Mouse (Mus musculus) thymus, postnatal 10 days (tissue): Measurements from ENCODE around the gene Memo1.
A peak's percentile ranks its signal among the peaks of the same experiment; 100 is the strongest.
"Not testable (repeated sequence)": the region's sequence is repeated elsewhere in the genome, so short reads cannot be mapped to it uniquely, and the experiment has no call there.

Experiments
- DNase-seq, 2 experiments: peaks; one replicate each; pipeline ENCODE4 v3.0.0; 2021; ENCODE audit warnings: low spot score in 2 of 2

Gene Memo1

DNA sequence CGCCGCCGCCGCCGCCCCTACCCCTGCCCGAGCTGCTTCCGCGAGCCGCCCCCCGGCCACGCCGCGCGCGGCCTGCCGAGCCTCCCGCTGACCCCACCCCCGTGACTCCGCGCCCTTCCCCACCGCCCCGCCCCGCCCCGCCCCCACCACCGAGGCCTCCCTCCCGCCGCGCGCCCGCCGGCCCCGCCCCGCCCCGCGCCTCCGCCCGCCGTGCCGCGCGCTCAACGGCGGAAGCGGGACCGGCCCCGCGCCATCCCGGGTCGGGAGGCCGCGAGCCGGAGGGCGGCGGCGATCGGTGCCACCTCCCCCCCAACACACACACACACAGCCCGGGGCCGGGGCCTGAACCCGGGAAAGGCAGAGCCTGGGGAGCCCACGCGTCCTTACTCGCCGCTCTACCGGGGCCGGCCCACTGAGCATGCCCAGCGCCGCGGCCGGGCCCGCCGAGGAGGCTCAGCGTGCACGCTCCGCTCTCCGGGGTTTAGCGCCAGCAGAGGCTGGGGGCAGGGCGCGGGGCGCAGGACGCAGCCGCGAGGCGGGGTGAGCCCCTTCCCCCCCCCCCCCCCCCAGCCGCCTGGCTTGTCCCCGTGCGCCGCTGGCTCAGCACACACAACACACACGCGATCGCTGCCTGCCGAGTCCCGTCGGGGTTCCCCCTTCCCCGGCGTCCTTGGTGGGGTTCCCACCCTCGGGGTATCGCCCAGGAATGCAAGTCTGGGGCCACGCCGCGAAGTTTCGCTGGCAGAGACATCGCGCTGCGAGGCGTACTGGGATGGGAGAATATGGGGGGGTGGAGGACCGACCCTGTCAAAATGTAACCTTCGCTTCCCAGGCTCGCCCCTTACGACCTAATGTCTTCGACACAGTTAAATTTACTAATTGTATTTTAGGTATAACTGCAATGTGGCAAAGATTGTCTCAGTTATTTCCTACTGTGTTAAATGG lies at the start of gene Memo1:
Memo1 (minus strand) TSS at position 496 of the 945 bp plus-strand sequence.
- DNase-seq = peak; percentile 80 to 81

DNA sequence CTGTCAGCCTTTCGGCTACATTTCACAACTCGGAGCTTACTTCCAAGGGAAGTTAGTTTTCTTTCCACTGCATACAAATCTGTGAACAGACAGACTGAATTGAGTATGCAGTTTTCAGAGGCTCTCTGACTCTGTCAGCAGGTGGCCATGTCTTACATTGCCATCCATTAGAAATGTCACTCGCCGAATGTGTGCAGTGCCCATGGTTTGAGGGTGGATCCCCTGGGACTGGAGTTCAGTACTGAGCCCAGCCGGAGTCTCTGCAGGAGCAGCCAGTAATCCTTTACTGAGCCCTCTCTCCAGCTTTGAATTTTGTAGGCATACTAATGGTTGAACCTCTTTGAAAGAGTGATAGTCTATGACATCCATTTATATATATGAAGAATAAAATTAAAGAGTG lies 45.8 kb upstream of the Memo1 start:
- no peak for DNase-seq

DNA sequence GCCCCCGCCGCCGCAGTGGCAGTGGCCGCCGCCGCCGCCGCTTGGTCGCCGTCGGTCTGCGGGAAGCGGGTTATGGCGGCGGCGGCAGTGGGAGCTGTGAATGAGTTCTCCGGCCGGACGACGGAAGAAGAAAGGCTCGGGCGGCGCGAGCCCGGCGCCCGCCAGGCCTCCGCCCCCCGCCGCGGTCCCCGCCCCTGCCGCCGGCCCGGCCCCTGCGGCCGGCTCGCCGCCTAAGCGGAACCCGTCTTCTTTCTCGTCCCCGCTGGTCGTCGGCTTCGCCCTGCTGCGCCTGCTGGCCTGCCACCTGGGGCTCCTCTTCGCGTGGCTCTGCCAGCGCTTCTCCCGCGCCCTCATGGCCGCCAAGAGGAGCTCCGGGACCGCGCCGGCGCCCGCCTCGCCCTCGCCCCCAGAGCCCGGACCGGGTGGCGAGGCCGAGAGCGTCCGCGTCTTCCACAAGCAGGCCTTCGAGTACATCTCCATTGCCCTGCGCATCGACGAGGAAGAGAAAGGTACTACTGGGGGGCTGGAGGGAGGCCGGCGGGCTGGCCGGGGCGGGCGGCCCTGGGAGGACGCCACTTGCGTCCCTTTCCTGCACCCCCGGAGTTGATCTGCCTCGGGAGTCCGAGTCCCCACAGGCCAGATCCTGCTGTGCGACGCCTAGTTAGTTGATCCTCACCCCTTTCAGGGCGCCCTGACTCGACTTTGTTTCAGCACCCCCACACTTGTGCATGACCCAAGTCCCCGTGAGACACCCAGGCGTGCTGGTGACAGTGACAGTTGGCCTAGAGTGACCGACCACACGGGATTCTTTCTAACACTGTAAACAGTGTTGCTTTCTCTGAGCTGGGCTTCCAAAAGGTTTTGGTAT lies 43.9 kb upstream of the Memo1 start, which contains the start of gene Spast:
Spast (plus strand) TSS at position 51 of the 868 bp plus-strand sequence.
- DNase-seq = peak; percentile 42 to 45

DNA sequence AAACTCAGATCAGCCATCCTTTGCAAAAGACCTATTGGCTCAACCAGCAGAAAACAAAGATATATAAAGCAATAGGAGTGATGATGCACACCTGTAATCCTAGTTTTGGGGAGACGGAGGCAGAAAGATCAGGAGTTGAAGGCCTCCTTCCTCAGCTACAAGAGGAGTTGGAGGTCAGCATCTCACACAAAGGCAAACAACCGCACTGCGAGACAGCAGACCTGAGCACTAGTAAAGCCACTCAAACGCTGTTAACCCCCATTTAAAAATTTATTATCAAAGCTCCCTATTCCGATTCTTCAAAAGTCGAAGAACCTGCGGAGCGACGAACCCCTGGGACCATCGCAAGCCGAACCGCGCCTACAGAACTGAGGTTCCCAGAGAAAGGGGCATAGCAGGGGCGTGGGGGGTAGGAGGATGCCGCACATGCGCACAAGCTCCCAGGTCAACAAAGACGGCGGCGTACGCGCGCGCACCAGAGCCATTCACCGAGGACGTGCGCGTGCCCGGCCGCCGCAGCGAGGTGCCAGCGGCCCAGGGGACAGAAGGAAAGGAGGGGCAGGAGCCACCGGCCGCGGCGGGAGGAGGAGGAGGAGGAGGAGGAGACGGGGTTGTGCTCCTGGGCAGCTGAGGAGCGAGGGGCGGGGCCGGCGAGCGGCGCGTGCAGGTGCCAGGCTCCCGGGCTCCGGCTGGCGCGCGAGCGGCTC lies 43.1 kb upstream of the Memo1 start:
- DNase-seq = peak; percentile 87 to 95

DNA sequence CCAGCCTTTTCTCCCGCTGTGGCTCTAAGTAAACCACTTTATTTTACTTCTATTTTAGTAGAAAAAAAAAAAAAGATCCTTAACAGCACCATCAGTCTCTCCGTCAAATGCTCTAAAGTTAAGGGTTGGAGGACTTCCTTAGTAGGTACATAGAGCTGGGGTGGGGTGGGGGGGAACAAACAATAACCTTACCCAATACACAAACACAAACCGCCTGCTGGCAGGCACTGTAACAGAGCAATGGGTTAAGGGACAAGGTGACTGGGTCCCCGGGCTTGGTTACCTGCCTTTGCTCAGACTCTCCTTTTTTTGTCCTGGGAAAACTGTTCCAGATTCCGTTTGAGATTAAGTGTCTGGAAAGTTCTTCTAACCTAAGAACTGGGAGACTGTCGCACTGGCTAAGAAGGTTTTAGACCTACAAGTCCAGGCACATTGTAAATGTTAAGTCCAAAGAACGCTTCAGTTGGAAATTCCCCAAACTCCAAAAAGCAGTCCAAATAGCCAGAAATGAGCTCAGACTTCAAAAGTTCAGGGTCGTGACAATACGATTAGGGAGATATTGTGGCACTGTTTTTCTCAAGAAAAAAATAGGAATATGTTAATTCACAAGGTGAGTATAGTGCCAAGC lies 35.8 kb upstream of the Memo1 start:
- DNase-seq = no peak

DNA sequence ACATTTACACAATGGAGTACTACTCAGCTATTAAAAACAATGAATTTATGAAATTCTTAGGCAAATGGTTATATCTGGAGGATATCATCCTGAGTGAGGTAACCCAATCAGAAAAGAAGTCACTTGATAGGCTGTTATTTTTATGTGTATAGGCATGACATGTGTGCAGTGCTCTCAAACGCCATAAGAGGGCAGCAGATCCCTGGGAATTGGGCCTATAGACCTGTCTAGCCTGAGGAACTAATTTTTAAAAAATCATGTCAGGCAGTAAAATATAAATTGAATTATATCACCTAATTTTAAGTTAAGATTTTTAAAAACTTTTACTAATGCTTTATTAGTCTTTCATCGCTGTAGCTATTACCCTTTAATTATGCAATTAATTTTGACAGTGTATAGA lies 32.8 kb upstream of the Memo1 start:
- peak; percentile 34 to 69 for DNase-seq

DNA sequence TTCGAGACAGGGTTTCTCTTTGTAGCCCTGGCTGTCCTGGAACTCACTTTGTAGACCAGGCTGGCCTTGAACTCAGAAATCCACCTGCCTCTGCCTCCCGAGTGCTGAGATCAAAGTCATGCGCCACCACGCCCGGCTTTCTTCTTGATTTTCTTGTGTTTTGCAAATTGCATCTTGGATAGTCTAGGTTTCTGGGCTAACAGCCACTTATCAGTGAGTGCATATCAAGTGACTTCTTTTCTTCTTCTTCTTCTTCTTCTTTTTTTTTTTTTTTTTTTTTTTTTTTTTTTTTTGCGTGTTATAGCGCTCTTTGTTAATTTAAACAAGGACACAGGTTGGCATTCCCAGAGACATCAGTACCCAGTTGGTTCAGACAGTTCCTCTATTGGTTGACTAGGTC lies 31.9 kb upstream of the Memo1 start:
- DNase-seq = not testable (repeated sequence)

DNA sequence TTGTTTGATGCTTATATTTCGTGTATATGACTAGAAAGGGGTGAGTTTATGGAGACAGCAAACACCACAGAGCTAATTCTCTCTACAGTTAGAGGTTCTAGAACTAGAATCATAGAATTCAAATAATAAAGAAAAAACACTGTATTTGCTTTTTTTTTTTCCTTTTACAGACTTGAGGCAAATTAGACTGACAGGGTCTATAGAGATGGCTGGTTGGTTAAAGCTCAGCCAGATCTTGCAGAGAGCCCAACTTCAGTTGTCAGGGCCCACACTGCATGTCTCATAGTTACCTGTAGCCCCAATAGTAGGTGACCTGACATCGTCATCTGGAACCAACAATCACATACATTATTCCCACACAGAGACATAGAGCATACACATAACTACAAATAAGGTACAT lies 28.5 kb upstream of the Memo1 start, which contains the start of gene Dpy30:
Dpy30 (minus strand) TSS at position 101 of the 400 bp plus-strand sequence.
- DNase-seq = no peak

DNA sequence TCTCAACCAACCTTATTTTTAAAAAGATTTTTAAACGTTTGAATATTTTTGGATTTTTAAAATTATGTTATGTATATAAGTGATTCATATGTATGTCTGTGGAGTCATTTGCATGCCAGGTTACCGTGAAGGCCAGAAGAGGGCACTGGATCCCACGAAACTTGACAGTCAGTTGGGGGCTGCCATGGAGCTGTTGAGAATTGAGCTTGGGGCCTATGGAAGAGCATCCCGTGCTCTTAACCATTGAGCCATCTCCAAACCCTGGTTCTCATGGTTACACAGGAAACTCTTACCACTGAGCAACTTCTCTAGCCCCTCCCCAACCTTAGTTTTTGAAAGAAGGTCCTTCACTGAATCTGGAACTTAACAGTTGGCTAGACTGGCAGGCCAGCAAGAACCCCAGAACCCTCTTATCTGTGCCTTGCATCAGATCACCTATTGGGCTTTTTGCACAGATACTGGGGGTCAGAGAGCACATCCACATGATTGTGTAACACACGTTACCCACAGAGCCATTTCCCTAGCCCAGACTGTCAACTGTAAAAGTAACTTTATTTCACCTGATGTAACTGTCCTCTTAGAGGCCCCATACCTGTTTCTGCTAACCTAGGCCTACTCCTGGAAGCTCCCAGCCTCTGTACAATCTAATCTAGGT lies 27.2 kb upstream of the Memo1 start:
- DNase-seq = peak in 1 of 2 experiments; percentile 24

DNA sequence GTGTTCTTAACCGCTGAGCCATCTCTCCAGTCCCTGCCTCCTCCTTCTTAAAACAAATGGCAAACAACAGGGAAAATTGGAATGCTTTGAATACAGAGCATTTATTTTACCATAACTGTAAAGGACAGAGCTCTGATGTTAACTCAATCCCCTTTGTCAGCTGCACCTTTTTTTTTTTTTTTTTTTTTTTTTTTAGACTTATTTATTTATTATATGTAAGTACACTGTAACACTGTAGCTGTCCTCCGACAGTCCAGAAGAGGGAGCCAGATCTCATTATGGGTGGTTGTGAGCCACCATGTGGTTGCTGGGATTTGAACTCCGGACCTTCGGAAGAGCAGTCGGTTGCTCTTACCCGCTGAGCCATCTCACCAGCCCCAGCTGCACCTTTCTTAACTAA lies 23.4 kb upstream of the Memo1 start:
- DNase-seq = no peak

DNA sequence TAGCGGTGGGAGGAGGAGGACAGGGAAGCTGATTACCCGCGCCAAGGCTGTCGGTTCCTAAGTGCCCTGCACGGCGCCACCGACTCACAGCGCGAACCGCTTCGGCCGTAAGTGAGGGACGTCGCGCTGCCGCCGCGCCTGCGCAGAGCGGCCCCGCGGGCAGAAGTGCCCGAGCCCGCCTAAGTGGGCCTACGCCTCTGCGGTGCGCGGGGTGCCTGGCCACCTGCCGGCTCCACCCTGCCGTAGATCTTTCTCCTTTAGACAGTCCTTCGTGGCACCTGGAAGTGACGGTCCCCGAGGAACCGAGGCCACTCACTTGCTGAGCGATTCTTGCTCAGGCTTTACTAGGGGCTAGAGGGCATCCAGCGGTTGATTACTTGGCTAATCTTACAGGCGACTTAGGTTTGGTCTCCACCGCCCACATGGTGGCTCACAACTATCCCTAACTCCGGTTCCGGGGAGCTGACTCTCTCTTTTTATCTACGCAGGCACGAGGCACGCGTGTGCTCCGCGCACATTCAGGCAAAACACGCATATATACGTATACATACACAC lies 21.1 kb upstream of the Memo1 start:
- peak; percentile 81 for DNase-seq

DNA sequence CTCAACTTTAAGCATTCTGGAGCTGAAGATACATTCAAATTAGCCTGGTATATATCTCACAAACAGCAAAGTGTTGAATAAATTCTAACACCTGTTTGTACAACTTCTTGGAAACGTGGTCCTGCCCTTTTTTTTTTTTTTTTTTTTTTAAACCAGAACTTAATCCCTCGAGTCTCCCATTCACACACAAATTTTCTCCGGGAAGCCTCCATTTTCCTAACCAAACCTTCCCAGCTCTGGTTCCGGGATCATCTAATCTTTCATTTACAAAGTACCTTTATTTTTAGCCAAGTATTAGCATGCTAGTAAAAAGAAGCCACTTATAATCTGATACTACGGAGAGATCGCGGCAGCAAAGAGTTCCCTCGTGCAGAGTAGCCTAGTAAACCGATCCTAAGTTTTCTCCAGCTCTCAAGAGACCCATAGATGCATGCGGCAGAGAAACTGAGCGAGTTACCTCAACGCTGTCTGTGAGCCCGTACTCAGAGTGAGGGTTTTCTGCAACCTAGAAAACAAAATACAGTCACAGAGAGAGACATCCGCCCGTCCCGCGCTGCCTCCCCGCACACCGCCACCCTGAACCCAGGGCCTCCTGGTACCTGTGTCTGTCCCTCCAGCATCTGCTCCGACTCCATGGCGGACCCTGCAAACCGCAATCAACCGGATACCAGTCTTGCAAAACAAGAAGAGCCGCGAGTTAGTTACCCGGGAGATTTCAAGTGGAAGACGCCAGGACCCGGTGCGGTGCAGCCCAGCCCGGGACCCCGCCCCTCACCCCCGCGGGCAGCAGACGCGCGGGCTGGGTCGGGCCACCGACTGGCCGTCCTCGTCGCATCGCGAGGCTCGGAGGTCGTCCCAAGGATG lies 20.4 kb upstream of the Memo1 start:
- DNase-seq = peak in 1 of 2 experiments; percentile 39

DNA sequence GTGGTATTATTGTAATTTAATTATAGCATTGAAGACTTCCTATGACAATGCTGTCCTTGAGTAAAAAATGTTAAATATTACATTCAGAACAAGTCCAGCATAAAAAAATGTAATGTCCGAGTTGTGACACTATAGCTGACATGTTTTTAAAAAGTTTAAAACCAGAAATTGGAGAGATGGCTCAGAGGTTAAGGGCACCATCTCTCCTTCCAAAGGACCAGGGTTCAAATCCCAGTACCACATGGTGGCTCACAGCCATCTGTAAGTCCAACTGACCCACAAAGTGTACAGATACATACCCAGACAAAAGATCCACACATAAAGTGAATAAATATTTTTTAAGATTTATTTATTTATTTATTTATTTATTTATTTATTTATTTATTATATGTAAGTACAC lies 10.7 kb upstream of the Memo1 start:
- no peak for DNase-seq

DNA sequence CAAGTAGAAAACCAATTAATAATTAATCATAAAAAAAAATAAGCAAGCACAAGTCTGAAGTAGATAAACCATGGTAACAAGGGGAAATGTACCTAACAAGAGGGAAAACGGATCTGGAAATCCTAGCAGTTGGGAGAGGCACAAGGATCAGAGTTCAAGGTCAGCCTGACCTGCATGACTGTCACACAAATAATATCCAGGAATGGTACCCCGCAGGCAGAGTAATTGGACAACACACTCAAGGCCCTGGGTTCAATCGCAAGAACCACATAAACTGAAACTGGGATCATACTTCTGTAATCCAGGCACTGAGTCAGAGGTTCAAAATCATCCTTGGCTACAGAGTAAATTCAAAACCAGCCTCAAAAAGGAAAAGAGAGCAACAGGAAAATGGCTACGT lies 10.3 kb upstream of the Memo1 start:
- no peak for DNase-seq

DNA sequence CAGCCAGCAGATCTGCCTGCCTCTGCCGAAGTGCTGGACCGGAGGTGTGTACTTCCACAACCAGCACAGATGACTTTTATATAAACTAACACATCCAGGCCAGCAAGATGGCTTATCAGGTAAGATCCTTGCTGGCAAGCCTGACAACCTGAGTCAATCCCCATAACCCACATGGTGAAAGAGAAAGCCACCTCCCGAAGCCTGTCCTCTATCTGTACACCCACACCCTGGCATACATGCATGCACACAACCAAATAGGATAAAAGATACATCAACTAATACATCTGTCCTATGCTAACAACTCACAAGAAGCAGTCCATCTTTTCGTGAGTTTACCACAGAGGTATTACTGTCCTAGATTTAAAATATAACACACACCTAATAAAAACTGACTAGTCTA lies 8.7 kb upstream of the Memo1 start:
- no peak for DNase-seq

DNA sequence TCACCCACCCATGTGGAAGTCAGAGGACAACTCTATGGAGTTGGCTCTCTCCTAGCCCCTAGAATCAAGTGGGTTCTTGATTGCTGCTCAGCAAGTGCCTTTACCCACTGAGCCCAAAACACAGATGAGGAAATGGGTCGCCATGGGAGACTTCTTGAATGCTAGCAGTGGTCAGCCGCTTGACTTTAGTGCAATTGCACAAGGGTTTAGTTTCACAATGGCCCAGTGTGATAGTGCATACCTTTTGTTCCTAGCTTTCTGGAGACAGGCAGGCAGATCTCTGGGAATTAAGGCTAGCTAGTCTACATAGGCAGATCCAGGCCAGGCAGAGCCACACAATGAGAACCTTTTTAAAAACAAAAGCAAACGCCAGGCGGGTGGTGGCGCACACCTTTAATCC lies 4.8 kb upstream of the Memo1 start:
- DNase-seq = no peak

DNA sequence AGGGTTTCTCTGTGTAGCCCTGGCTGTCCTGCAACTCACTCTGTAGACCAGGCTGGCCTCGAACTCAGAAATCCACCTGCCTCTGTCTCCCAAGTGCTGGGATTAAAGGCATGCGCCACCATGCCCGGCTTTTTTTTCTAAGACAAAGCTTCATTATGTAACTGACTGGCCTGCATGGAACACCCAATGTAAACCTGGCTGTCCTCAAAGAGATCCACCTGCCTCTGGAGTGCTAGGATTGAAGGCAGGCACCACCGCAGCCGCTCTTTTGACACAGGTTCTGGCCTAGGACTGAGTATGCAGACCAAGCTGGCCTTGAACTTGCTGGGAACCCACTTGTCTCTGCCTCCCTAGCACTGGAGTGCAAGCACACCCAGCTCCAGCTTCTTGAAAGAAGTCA lies 1.7 kb upstream of the Memo1 start:
- DNase-seq = not testable (repeated sequence)

DNA sequence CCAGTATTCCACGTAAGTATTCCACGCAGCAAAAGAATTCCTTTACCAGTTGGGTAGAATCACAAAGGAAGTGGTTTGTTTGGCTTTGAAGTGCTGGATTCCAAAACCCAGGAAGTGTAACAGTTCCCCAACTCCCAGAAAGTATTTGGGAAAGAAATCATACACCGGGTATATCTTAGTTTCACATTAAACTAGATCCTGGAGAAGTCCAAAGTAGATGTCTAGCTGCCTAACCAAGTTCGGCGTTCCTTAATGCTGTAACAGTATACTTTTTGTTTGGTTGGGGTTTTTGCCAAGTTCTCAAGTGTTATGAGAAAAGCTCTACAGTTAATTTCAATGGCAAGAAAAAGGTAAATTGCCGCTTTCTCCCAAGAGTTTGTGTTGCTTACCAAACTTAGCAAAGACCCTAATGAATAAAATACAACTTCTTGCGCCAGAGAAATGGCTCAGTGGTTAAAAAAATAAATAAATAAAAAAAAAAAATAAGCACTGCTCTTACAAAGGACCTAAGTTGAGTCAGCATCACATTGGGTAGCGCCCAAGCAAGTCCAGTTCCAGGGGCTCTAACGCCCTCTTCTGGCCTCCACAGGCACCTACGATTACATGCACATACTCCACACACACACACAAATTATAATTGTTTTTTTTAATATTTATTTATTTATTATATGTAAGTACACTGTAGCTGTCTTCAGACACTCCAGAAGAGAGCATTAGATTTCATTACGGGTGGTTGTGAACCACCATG lies 929 bp upstream of the Memo1 start:
- no peak for DNase-seq
